Mouse (Mus musculus): ENCODE data around the gene Ptrh2. TPM values are rescaled to one million over a fixed set of nuclear protein-coding genes. Genes with fewer than 3 reads are reported as not detected.

Gene Ptrh2
- total RNA-seq, 1 experiment, result 16.6 TPM

DNA sequence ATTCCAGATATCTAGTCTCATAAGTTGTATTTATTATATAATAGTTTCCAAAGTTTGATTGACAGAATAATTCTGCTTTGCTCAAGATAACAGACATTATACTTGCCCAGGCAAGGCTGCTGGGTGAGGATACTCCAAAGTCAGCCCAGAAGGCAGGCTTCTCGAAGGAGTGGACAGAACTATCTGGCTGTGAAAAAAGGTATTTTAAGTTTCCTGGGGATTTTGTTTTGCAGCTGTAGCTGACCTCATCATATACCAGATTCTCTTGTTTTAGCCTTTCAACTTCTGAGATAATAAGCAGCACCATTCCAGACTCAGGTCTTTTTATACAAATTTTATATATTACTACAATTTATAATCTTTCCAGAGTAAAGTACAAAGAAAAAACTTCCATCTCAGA, 34.2 kb upstream of the Ptrh2 start:
- Histone ChIP-seq H3K4me1 (ENCODE audit: control insufficient read depth in 2 of 2, insufficient read depth in 2 of 2, low read length in 2 of 2, poor library complexity in 1 of 2) (peaks cover 1 to 2% of the 10 kb centered on the region in 2 experiments; a peak in 1 of 4 replicates), H3K36me3 (ENCODE audit: control insufficient read depth, insufficient read depth, low read length, poor library complexity, severe bottlenecking) (peaks cover 3% of the 10 kb centered on the region; the same call in 1 of the 2 replicates), H3K4me3 (ENCODE audit: insufficient read depth in 1 of 2, low read depth in 1 of 2, low read length in 2 of 2, poor library complexity in 1 of 2, severe bottlenecking in 1 of 2) (no peak overlapping the region), H3K9me3 (ENCODE audit: control insufficient read depth, insufficient read depth, low read depth, low read length) (no peaks in the 10 kb centered on the region), H3K27ac (ENCODE audit: insufficient read depth, low read depth, low read length, poor library complexity, severe bottlenecking) (no peak overlapping the region), H3K9ac (ENCODE audit: insufficient read depth, low read depth, low read length, poor library complexity, severe bottlenecking) (no peak overlapping the region)
- TF ChIP-seq ZNF384 (IDR thresholded peaks at IDR 0.05; ENCODE audit: low read depth, low read length), result no peak
- no peak for TF ChIP-seq ZC3H11A (IDR thresholded peaks at IDR 0.05; ENCODE audit: borderline replicate concordance, low read depth, low read length)
- no peak for DNase-seq (ENCODE audit: low read depth, low spot score)
- in situ Hi-C loops (cut with MboI; ENCODE audit: low sequenced_read_pairs in 2 of 2, unreplicated experiment in 2 of 2), result no loop called here

DNA sequence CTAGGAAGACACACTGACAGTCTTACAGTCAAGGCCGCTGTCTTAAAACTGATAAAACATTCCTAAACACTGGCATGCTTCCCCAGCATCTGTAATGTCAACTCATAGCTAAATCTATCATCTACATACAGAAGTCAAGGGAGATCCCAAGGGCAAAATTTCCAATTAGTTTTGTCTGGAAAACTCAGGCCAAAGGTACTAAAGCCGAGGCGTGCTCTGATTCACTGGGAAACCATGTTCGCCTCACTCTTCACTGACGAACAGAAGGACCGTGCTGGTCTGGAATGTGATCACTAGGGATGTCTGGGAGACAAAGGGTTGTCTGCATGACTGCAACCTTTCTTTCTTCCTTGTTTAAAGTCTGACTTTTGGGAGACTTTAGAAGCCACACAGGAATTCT, 33.1 kb upstream of the Ptrh2 start:
- Histone ChIP-seq H3K27ac (ENCODE audit: insufficient read depth, low read depth, low read length, poor library complexity, severe bottlenecking) (no peak overlapping the region; the same call in 1 of the 2 replicates), H3K9me3 (ENCODE audit: control insufficient read depth, insufficient read depth, low read depth, low read length) (no peaks in the 10 kb centered on the region), H3K4me3 (ENCODE audit: insufficient read depth in 1 of 2, low read depth in 1 of 2, low read length in 2 of 2, poor library complexity in 1 of 2, severe bottlenecking in 1 of 2) (no peak overlapping the region), H3K9ac (ENCODE audit: insufficient read depth, low read depth, low read length, poor library complexity, severe bottlenecking) (no peak overlapping the region; the same call in 1 of the 2 replicates), H3K4me1 (ENCODE audit: control insufficient read depth in 2 of 2, insufficient read depth in 2 of 2, low read length in 2 of 2, poor library complexity in 1 of 2) (peaks cover 1 to 2% of the 10 kb centered on the region in 2 experiments; a peak in 1 of 4 replicates), H3K36me3 (ENCODE audit: control insufficient read depth, insufficient read depth, low read length, poor library complexity, severe bottlenecking) (peaks cover 3% of the 10 kb centered on the region; the same call in 1 of the 2 replicates)
- TF ChIP-seq ZC3H11A (IDR thresholded peaks at IDR 0.05; ENCODE audit: borderline replicate concordance, low read depth, low read length) (no peak), CHD2 (IDR thresholded peaks at IDR 0.05; ENCODE audit: low read depth, low read length) (no peak), ZNF384 (IDR thresholded peaks at IDR 0.05; ENCODE audit: low read depth, low read length) (no peak), HCFC1 (IDR thresholded peaks at IDR 0.05; ENCODE audit: borderline replicate concordance, insufficient read depth, low read length) (no peak), MAFK (IDR thresholded peaks at IDR 0.05; ENCODE audit: insufficient read depth, low read depth, low read length) (no peak)
- in situ Hi-C loops (cut with MboI; ENCODE audit: low sequenced_read_pairs in 2 of 2, unreplicated experiment in 2 of 2), result loop anchor here in 1 of 2 experiments (5.0 kb wide), 1 partner anchor 83 kb away; no protein-coding TSS in a partner anchor
- no peak for DNase-seq (ENCODE audit: low read depth, low spot score)

DNA sequence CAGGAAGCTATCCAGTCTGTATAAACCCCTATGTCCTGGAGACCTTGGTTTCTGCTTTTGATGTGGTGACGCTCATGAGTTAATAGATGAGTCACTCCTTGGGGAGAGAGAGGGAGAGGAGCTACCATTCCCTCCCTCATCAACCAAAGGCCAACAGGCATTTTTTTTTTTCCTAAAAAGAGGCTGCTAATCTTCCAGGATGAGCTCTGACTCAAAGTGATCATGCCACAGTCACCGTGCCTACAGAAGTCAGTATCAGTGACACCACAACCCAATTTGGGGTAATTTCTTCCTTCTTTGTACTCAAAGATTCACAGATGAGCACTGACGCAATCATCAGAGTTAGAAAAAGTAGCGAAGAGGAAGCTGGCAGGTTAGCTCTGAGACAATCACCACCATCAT, 31.2 kb upstream of the Ptrh2 start:
- in situ Hi-C loops (cut with MboI; ENCODE audit: low sequenced_read_pairs in 2 of 2, unreplicated experiment in 2 of 2), result loop anchor here in 1 of 2 experiments (5.0 kb wide), 1 partner anchor 85 kb away; no protein-coding TSS in a partner anchor
- no peak for DNase-seq (ENCODE audit: low read depth, low spot score)
- no peak overlapping the region for H3K4me3 ChIP-seq (ENCODE audit: insufficient read depth in 1 of 2, low read depth in 1 of 2, low read length in 2 of 2, poor library complexity in 1 of 2, severe bottlenecking in 1 of 2)
- H3K9ac ChIP-seq (ENCODE audit: insufficient read depth, low read depth, low read length, poor library complexity, severe bottlenecking), result no peak overlapping the region
- H3K4me1 ChIP-seq (ENCODE audit: control insufficient read depth in 2 of 2, insufficient read depth in 2 of 2, low read length in 2 of 2, poor library complexity in 1 of 2), result no peaks in the 10 kb centered on the region
- H3K36me3 ChIP-seq (ENCODE audit: control insufficient read depth, insufficient read depth, low read length, poor library complexity, severe bottlenecking), result peaks cover 3% of the 10 kb centered on the region; the same call in 1 of the 2 replicates
- H3K27ac ChIP-seq (ENCODE audit: insufficient read depth, low read depth, low read length, poor library complexity, severe bottlenecking), result no peak overlapping the region
- H3K9me3 ChIP-seq (ENCODE audit: control insufficient read depth, insufficient read depth, low read depth, low read length), result no peaks in the 10 kb centered on the region
- TF ChIP-seq ZNF384 (IDR thresholded peaks at IDR 0.05; ENCODE audit: low read depth, low read length), result no peak
- no peak for TF ChIP-seq CHD2 (IDR thresholded peaks at IDR 0.05; ENCODE audit: low read depth, low read length)
- no peak for TF ChIP-seq MAFK (IDR thresholded peaks at IDR 0.05; ENCODE audit: insufficient read depth, low read depth, low read length)
- no peak for TF ChIP-seq ZC3H11A (IDR thresholded peaks at IDR 0.05; ENCODE audit: borderline replicate concordance, low read depth, low read length)
- TF ChIP-seq HCFC1 (IDR thresholded peaks at IDR 0.05; ENCODE audit: borderline replicate concordance, insufficient read depth, low read length), result no peak

DNA sequence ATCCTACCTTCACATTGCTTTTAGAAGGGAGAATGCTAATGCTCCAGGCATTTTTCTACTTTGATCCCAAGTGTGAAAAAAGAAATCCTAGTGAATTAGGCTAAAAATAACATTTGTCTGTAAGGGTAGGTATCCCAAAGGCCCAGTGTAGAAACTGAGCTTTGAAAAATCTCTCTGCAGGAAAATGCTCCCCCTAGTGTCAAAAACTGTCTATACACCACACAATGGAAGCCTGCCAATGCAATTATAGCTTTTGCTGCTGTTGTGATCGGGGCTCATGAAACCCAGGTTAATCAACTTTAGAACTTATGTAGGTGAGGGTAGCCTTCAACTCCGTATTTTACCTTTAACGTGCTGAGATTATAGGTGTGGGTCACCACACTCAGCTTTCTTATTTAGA, 30.3 kb upstream of the Ptrh2 start:
- Histone ChIP-seq H3K27ac (ENCODE audit: insufficient read depth, low read depth, low read length, poor library complexity, severe bottlenecking) (no peak overlapping the region), H3K4me3 (ENCODE audit: insufficient read depth in 1 of 2, low read depth in 1 of 2, low read length in 2 of 2, poor library complexity in 1 of 2, severe bottlenecking in 1 of 2) (no peak overlapping the region), H3K9ac (ENCODE audit: insufficient read depth, low read depth, low read length, poor library complexity, severe bottlenecking) (no peak overlapping the region), H3K4me1 (ENCODE audit: control insufficient read depth in 2 of 2, insufficient read depth in 2 of 2, low read length in 2 of 2, poor library complexity in 1 of 2) (no peaks in the 10 kb centered on the region), H3K36me3 (ENCODE audit: control insufficient read depth, insufficient read depth, low read length, poor library complexity, severe bottlenecking) (peaks cover 3% of the 10 kb centered on the region; the same call in 1 of the 2 replicates), H3K9me3 (ENCODE audit: control insufficient read depth, insufficient read depth, low read depth, low read length) (no peaks in the 10 kb centered on the region)
- TF ChIP-seq CHD2 (IDR thresholded peaks at IDR 0.05; ENCODE audit: low read depth, low read length) (no peak), ZNF384 (IDR thresholded peaks at IDR 0.05; ENCODE audit: low read depth, low read length) (no peak), HCFC1 (IDR thresholded peaks at IDR 0.05; ENCODE audit: borderline replicate concordance, insufficient read depth, low read length) (no peak), ZC3H11A (IDR thresholded peaks at IDR 0.05; ENCODE audit: borderline replicate concordance, low read depth, low read length) (no peak), MAFK (IDR thresholded peaks at IDR 0.05; ENCODE audit: insufficient read depth, low read depth, low read length) (no peak)
- in situ Hi-C loops (cut with MboI; ENCODE audit: low sequenced_read_pairs in 2 of 2, unreplicated experiment in 2 of 2), result loop anchor here in 1 of 2 experiments (5.0 kb wide), 1 partner anchor 86 kb away; no protein-coding TSS in a partner anchor
- peak; percentile 40 for DNase-seq (ENCODE audit: low read depth, low spot score)

Data from ES-E14 (cell line).